Comparison of ENCODE assay signal across 8 mouse cellular contexts in the genomic region with DNA sequence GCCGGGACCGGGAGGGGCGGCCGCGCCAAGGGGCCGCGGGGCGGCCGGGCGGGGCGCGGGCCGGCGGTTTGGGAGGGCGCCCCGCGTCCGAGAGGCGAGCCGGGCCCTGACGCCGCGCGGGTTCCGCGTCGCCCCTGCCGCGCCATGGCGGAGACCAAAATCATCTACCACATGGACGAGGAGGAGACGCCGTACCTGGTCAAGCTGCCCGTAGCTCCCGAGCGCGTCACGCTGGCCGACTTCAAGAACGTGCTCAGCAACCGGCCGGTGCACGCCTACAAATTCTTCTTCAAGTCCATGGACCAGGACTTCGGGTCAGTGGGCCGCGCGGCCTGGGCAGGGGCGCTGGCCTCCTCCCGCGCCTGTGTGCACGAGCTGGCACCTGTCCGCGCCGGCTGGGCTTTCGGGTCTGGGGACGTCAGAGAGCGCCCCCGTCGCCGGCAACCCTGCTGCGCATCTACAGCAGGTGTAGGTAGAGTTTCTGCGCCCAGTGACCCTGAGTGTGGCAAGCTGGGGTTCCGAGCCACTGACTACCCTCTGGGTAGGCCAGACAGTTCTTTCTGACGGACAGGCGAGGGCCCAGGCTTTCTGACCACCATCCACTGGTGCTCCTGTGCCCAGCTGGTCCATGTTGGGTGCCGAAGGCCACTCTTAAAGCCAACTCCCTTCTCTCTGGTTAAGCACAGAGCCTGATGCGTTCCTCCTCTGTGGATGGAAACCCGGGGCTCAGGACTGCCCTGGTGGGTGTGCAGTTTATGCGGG. TPM values are rescaled to one million over a fixed set of nuclear protein-coding genes. Genes with fewer than 3 reads are reported as not detected.
A peak's percentile ranks its signal among the peaks of the same experiment; 100 is the strongest.
DNase-seq lines count a peak whose midpoint lies in the region; ATAC-seq lines count a peak whose summit lies in the region.

No protein-coding gene starts in this region.

- H3K27me3 ChIP-seq in heart, embryonic 10.5 days (ENCODE audit: insufficient read depth, poor library complexity, severe bottlenecking): no peaks in the 10 kb centered on the region
- H3K27me3 ChIP-seq in kidney, embryonic 16.5 days (ENCODE audit: insufficient read depth, low read length): no peaks in the 10 kb centered on the region

- DNase-seq in spleen, postnatal 36 days (ENCODE audit: low spot score in 2 of 2): peak; percentile 24 to 38
- DNase-seq in spleen, adult 18-20 months: no peak
- DNase-seq in embryo, embryonic 10 days (ENCODE audit: low spot score): peak; percentile 63
- no peak for DNase-seq in heart, embryonic 10.5 days (ENCODE audit: low spot score)
- peak; percentile 16 for DNase-seq in lung, postnatal 25 days (ENCODE audit: low spot score)
- DNase-seq in spleen, postnatal 4 days (ENCODE audit: low spot score in 2 of 2): peak; percentile 46 to 81

- H3K27ac ChIP-seq in heart, embryonic 10.5 days: peak overlapping the region; percentile 91
- H3K27ac ChIP-seq in kidney, embryonic 16.5 days (ENCODE audit: low read length): peak overlapping the region; percentile 73

- peak overlapping the region; percentile 91 for H3K9ac ChIP-seq in kidney, embryonic 16.5 days (replicated peaks; ENCODE audit: low read length)

- peak; percentile 60 for ATAC-seq in kidney, embryonic 16.5 days (ENCODE audit: low FRiP score, low TSS enrichment)
- no peak for ATAC-seq in activated CD4-positive, CD25-positive, alpha-beta regulatory T cell, adult 4 months

- H3K36me3 ChIP-seq in heart, embryonic 10.5 days: peaks cover 14% of the 10 kb centered on the region
- peaks cover 10% of the 10 kb centered on the region for H3K36me3 ChIP-seq in kidney, embryonic 16.5 days (ENCODE audit: insufficient read depth, low read length)

- 2% methylated on average over 65 of the region's 69 CpGs for whole genome bisulfite sequencing in heart, embryonic 10.5 days
- 1% methylated on average over 46 of the region's 69 CpGs for WGBS in kidney, embryonic 16.5 days

- H3K4me3 ChIP-seq in heart, embryonic 10.5 days: peak overlapping the region; percentile 83
- peak overlapping the region; percentile 60 for H3K4me3 ChIP-seq in kidney, embryonic 16.5 days (ENCODE audit: low read length)

- peaks cover 28% of the 10 kb centered on the region for H3K4me1 ChIP-seq in heart, embryonic 10.5 days
- peaks cover 23% of the 10 kb centered on the region for H3K4me1 ChIP-seq in kidney, embryonic 16.5 days (ENCODE audit: insufficient read depth, low read length)

- H3K9me3 ChIP-seq in heart, embryonic 10.5 days: no peaks in the 10 kb centered on the region
- no peaks in the 10 kb centered on the region for H3K9me3 ChIP-seq in kidney, embryonic 16.5 days (ENCODE audit: low read length)

- H3K4me2 ChIP-seq in kidney, embryonic 16.5 days (replicated peaks; ENCODE audit: low read depth, low read length): peak overlapping the region; percentile 83

RNA-seq across cellular contexts. Expression of gene Dvl1, which starts 0.6 kb away (rescaled TPM):
- 2.8 and 3.6 TPM in 2 replicates for polyA plus RNA-seq in heart, embryonic 10.5 days (2016; fragmentation: Nextera tagmentation; extraction: Ambion mirVana)
- 5.5 and 6.3 TPM in 2 replicates for polyA plus RNA-seq in kidney, embryonic 16.5 days (2015; fragmentation: Nextera tagmentation; extraction: Ambion mirVana)
- 1 to 10 TPM; 2.1 to 2.7 TPM for polyA plus RNA-seq in activated CD4-positive, CD25-positive, alpha-beta regulatory T cell, adult 4 months (2017; shearing (Covaris generic))

RNA-seq across cellular contexts. Expression of gene Mxra8, which starts 8.3 kb away (rescaled TPM):
- 39.0 and 50.5 TPM in 2 replicates for polyA plus RNA-seq in heart, embryonic 10.5 days (2016; fragmentation: Nextera tagmentation; extraction: Ambion mirVana)
- polyA plus RNA-seq in kidney, embryonic 16.5 days (2015; fragmentation: Nextera tagmentation; extraction: Ambion mirVana): 119 and 125 TPM in 2 replicates
- polyA plus RNA-seq in activated CD4-positive, CD25-positive, alpha-beta regulatory T cell, adult 4 months (2017; shearing (Covaris generic)): 1 to 10 TPM; 4.1 to 9.9 TPM

RNA-seq across cellular contexts. Expression of gene Tas1r3, which starts 15.4 kb away (rescaled TPM):
- 0.13 and 0.14 TPM in 2 replicates for polyA plus RNA-seq in heart, embryonic 10.5 days (2016; fragmentation: Nextera tagmentation; extraction: Ambion mirVana)
- polyA plus RNA-seq in kidney, embryonic 16.5 days (2015; fragmentation: Nextera tagmentation; extraction: Ambion mirVana): 0.22 and 0.40 TPM in 2 replicates
- polyA plus RNA-seq in activated CD4-positive, CD25-positive, alpha-beta regulatory T cell, adult 4 months (2017; shearing (Covaris generic)): under 1 TPM; 0.16 to 0.25 TPM

RNA-seq across cellular contexts. Expression of gene Aurkaip1, which starts 16.7 kb away (rescaled TPM):
- 157 and 170 TPM in 2 replicates for polyA plus RNA-seq in heart, embryonic 10.5 days (2016; fragmentation: Nextera tagmentation; extraction: Ambion mirVana)
- 143 and 157 TPM in 2 replicates for polyA plus RNA-seq in kidney, embryonic 16.5 days (2015; fragmentation: Nextera tagmentation; extraction: Ambion mirVana)
- 100 to 1,000 TPM; 216 TPM for polyA plus RNA-seq in activated CD4-positive, CD25-positive, alpha-beta regulatory T cell, adult 4 months (2017; shearing (Covaris generic))

RNA-seq across cellular contexts. Expression of gene Cptp, which starts 21.5 kb away (rescaled TPM):
- polyA plus RNA-seq in heart, embryonic 10.5 days (2016; fragmentation: Nextera tagmentation; extraction: Ambion mirVana): 14.0 and 16.2 TPM in 2 replicates
- polyA plus RNA-seq in kidney, embryonic 16.5 days (2015; fragmentation: Nextera tagmentation; extraction: Ambion mirVana): 20.0 TPM in 2 replicates
- 10 to 100 TPM; 17.7 to 18.0 TPM for polyA plus RNA-seq in activated CD4-positive, CD25-positive, alpha-beta regulatory T cell, adult 4 months (2017; shearing (Covaris generic))

Comparison
In these comparisons a context has a peak if more than half of its experiments do, and no peak if none do; other contexts are left out.
1. DNase-seq: peak in spleen, postnatal 36 days (2 of 2), embryo, embryonic 10 days (single experiment), lung, postnatal 25 days (single experiment) and spleen, postnatal 4 days (2 of 2); none in spleen, adult 18-20 months (0 of 2) and heart, embryonic 10.5 days (single experiment).